Mouse (Mus musculus) heart, postnatal 36 days (tissue): ENCODE measurements around the gene Dynll2. TPM values are rescaled to one million over a fixed set of nuclear protein-coding genes. Genes with fewer than 3 reads are reported as not detected.
"Not testable (repeated sequence)": the region's sequence is repeated elsewhere in the genome, so short reads cannot be mapped to it uniquely, and the experiment has no call there.

Experiments used
- DNase-seq, 2 experiments: peaks; one replicate each; pipeline ENCODE4 v3.0.0; 2021 to 2022
- intact Hi-C: fragments of 180-260 bp; cut with DNase I; formaldehyde crosslinking; loops from one replicate; pipeline ENCODE4 v1.15.1; 2025
- total RNA-seq, 2 experiments: library from RNA; stranded (reverse); gene quantifications; 2 replicates each; pipeline ENCODE4 v1.2.3; 2021

The Dynll2 gene
- total RNA-seq, 2 experiments from 2014 or later, result 340 to 392 TPM

DNA sequence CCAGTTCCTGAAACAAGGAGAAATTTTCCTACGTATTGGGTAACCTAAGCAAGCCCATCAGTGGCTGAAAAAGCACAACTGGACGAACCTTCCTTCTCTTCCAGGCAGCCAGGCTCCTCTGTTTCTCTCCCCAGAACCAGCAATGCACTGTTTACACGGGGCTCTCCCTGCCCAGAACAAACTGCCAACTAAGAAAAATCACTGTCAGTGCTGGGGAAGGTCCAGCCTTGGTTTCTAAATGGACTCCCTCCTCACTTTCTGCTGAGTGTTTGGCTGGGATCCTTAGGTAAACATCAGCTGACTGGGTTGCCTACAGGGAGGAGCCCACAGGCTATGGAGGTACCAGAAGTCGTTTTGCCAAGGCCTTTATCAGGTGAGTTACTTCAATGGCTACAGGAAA is 4.5 kb upstream of the Dynll2 start:
- intact Hi-C loops, result no loop called here
- no peak for DNase-seq

- no peak for DNase-seq
- intact Hi-C loops, result loop anchor here (2.0 kb wide), 2 partner anchors 59 to 215 kb away; partner anchors contain the start of gene Srsf1
Measured at GRCm38 (mm10) chr11:87987861-87988260, 528 bp upstream of the Dynll2 start.

DNA sequence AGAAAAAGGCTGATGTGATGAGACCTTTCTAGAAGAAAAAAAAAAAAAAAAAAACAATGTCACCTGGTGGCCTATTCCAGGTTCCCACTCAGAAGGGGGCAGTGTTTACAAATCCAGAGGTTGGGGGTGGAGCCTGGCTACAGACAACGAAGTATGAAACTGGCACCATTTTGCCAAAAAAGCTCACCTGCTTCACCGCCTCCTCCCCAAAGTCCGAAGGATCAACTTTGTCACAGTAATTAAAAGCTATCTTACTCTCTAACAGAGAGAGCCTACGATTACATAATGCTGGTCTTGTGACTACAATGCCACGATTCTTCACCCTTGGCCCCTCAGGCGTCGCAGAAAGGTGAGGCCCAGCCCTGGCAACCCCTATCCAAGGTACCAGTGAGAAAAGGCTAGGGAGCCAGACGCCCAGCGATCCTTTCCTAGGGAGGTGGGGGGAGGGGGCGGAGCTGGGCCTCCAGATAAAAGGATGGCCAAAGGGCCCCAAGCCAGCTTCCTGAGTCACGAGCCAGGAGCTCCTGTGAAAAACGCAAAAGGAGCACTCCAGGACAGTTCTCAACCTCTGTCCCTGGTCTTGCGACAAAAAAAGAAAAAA is 1.1 kb downstream of the Dynll2 start:
- intact Hi-C loops, result loop anchor here (2.0 kb wide), 2 partner anchors 61 to 217 kb away; partner anchors contain the start of gene Srsf1

GRCm38 (mm10) chr11:87985643-87986042 is 1.7 kb downstream of the Dynll2 start:
- DNase-seq, result no peak
- intact Hi-C loops, result loop anchor here (2.0 kb wide), 2 partner anchors 61 to 217 kb away; partner anchors contain the start of gene Srsf1

More for the DNA sequence above, 1.1 kb downstream of the Dynll2 start:
- peak; percentile 77 to 79 for DNase-seq

GRCm38 (mm10) chr11:87984571-87984970 is 2.8 kb downstream of the Dynll2 start:
- no peak for DNase-seq
- intact Hi-C loops, result no loop called here

GRCm38 (mm10) chr11:87978905-87979304 is 8.4 kb downstream of the Dynll2 start:
- intact Hi-C loops, result no loop called here
- DNase-seq, result no peak

GRCm38 (mm10) chr11:87977021-87977420 is 10.3 kb downstream of the Dynll2 start:
- intact Hi-C loops, DNase-seq: not testable (repeated sequence)

GRCm38 (mm10) chr11:87974477-87975181 is 12.7 kb downstream of the Dynll2 start:
- intact Hi-C loops, result loop anchor here (2.0 kb wide), 2 partner anchors 74 to 222 kb away; no protein-coding TSS in a partner anchor
- DNase-seq, result peak; percentile 40 to 52

- intact Hi-C loops, result loop anchor here (2.0 kb wide), 2 partner anchors 75 to 223 kb away; no protein-coding TSS in a partner anchor
- no peak for DNase-seq
Measured at GRCm38 (mm10) chr11:87973559-87974305, 13.6 kb downstream of the Dynll2 start.

DNA sequence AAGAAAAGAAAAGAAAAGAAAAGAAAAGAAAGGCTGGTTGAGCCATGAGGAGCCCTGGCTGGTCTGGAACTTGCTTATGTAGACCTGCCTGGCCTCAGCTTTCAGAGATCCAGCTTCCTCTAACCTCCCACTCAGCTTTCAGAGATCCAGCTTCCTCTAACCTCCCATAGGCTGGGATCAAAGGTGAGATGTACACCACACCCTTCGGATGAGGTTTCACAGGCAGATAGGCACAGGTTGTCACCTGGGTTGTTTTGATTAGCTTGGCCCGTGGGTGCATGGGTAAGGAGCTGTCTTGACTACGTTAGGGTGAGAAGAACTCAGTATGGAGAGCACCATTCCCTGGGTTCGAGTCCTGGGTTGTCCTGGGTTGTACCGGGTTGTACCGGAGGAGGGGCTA is 14.5 kb downstream of the Dynll2 start:
- no peak for DNase-seq
- intact Hi-C loops, result no loop called here

GRCm38 (mm10) chr11:87968356-87969122 is 18.8 kb downstream of the Dynll2 start:
- DNase-seq, result no peak
- intact Hi-C loops, result loop anchor here (5.0 kb wide), 1 partner anchor 854 kb away; no protein-coding TSS in a partner anchor

DNA sequence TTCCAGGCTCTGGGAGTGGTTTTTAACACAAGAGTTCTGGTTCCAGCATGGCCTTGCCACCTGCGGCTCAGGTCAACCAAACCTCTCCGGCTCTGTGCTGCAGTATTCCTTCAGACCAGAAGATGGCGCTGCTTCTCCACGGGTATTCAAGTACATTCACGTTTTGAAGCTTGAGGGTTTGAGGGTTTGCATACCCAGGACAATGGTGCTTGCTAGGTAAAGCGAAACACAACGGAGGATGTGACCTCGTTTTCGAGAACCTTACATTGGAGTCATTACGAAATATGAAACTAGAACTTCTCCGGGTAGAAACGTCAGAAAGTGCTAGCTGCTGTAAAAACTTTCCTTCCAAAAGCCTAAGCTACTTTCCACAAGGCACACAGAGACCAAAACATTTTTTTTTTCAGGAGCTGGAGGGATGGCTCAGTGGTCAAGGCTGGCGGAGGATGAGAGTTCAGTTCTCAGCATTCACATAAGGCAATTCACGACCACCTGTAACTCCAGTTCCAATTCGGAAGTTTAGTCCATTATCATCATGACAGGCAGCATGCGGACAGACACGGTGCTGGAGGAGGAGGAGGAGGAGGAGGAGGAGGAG is 19.5 kb downstream of the Dynll2 start:
- intact Hi-C loops, result loop anchor here (5.0 kb wide), 1 partner anchor 855 kb away; no protein-coding TSS in a partner anchor
- peak; percentile 81 to 90 for DNase-seq

GRCm38 (mm10) chr11:87966214-87966613 is 21.1 kb downstream of the Dynll2 start:
- intact Hi-C loops, result loop anchor here (5.0 kb wide), 1 partner anchor 856 kb away; no protein-coding TSS in a partner anchor
- no peak for DNase-seq

- intact Hi-C loops, result loop anchor here (5.0 kb wide), 1 partner anchor 857 kb away; no protein-coding TSS in a partner anchor
- no peak for DNase-seq
Measured at GRCm38 (mm10) chr11:87965293-87965692, 22.0 kb downstream of the Dynll2 start.

DNA sequence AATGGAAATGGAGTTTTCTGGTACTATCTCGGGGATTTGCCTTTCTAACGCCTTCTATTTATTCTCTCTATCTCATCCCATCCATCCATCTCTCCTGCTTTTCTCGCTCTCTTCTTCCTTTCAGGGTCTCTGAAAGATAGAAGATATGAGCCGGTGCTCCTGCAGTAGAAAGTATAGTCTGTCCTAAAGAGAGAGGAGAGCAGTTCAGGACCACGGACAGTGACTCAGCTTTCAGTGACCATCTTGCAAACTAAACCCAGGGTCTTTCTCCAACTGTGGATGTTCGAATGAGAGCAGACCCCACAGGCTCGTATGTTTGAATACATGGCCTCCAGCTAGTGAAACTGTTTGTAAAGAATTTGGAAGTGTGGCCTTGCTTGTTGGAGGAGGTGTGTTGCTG is 30.3 kb downstream of the Dynll2 start:
- DNase-seq, result no peak
- intact Hi-C loops, result no loop called here

DNA sequence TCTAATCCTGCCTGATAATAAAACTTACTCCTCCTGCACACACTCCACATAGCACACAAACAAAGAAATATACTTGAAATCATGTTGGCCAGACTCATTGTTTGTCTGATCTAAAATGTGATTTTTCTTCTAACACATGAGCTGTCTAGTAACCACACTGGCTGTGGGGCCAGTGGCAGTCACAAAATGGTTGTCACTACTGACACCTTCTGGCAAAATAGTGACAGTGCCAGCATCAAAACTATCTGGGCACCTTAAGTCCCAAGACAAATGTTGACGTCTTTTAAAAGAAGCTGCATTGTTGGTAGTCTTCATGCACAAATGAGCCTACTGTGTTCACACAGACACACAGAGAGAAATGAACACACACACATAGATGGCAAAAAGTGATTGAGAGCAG is 32.2 kb downstream of the Dynll2 start:
- DNase-seq, result no peak
- intact Hi-C loops, result no loop called here

GRCm38 (mm10) chr11:87949990-87950389 is 37.3 kb downstream of the Dynll2 start:
- intact Hi-C loops, result no loop called here
- DNase-seq, result no peak

DNA sequence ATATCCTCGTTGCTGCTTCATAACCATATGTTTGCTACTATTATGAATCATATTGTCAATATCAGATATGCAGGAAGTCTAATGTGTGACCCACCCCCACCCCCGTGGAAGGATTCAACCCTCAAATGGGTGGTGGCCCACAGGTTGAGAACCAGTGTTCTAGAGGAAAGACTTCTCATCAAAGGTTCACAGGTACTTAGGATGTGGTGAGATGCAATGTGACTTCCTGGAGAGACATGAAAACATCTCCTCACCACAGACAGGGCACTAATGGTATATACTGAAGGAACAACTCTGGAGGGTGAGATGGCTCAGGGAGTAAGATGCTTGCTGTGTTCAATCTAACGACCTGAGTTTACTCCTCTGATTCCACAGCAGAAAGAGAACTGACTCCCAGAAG is 51.9 kb downstream of the Dynll2 start:
- no peak for DNase-seq
- intact Hi-C loops, result no loop called here

DNA sequence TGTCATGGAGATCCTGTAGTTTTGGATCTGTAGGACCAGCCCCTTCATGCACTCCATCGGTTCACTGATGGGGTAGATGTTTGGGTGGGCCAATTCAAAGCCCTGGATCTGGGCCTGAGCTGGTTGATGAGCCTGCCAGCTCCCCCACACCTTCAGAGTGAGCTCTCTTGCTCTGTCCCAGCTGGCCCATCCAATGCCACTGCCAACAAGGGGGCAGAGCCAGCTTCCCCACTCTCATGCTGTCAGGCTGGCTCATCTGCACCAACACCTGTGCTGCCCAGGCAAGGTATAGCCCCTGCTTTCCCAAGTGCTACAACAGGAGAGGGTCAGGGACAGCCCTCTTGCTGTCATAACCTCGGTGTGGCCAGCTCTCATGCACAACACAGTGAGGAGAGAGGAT is 53.6 kb downstream of the Dynll2 start:
- DNase-seq, result no peak
- intact Hi-C loops, result no loop called here

- intact Hi-C loops, result no loop called here
- no peak for DNase-seq
Measured at GRCm38 (mm10) chr11:87930348-87930747, 57.0 kb downstream of the Dynll2 start.
